Mouse (Mus musculus) megakaryocyte-erythroid progenitor cell, adult 5-6 weeks (primary cell): ENCODE measurements around the gene 6030468B19Rik. TPM values are rescaled to one million over a fixed set of nuclear protein-coding genes. Genes with fewer than 3 reads are reported as not detected.
"Not testable (repeated sequence)": the region's sequence is repeated elsewhere in the genome, so short reads cannot be mapped to it uniquely, and the experiment has no call there.

Experiments
- ATAC-seq: replicated peaks from 2 replicates; pipeline ENCODE4 v1.8.0; 2016; ENCODE audit warnings: mild to moderate bottlenecking, inconsistent platforms; ENCODE audit not compliant: severe bottlenecking, poor library complexity, low FRiP score, low TSS enrichment
- total RNA-seq, 2 experiments: library from RNA; stranded (forward) in 1 of 2; stranded (reverse) in 1 of 2; fragments of 200-1000, 215-1000 nt in 1 of 2; fragments of >200 nt in 1 of 2; fragmentation: Nextera tagmentation in 1 of 2; gene quantifications; 2 replicates each; pipeline ENCODE4 v1.2.3; 2014 to 2017

Gene 6030468B19Rik
- total RNA-seq, 2 experiments from 2014 or later: 4.2 to 5.8 TPM

DNA sequence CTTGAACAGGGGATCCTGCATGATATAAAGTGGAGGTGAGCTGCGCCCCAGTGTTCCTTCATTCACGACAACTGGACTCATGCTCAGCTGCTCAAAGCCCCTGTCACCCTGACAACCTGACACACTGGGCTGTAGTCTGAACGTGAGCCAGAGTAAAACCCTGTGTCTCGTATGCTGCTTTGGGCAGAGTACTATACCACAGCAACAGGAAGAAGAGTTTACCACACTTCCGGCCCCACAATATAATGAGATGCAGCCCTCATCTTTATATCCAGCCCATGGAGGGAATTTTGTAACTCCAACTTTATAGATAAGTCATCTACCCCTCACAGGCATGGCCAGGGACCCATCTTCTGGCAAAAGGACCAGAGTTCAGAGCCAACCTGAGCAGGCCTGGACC, 20.3 kb upstream of the 6030468B19Rik start:
- ATAC-seq: no peak

DNA sequence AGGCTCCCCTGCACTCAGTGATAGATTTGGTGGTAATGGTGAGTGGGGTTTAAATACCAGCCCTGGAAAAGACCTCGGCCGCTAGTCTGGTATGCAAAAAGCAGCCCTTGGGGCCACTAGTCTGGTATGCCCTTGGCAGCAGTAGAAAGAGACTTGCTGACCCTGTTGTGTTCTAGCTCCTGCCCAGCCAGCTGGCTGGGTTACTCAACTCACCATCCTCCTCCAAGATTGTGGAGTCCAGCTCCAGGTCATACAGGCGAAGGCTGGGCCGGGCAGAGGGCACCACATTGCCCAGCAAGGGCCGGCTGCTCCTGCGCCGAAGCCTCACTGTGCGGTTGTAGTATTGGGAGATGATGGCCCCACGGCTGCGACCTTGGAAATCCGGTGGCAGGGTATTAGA, 19.4 kb upstream of the 6030468B19Rik start:
- no peak for ATAC-seq

DNA sequence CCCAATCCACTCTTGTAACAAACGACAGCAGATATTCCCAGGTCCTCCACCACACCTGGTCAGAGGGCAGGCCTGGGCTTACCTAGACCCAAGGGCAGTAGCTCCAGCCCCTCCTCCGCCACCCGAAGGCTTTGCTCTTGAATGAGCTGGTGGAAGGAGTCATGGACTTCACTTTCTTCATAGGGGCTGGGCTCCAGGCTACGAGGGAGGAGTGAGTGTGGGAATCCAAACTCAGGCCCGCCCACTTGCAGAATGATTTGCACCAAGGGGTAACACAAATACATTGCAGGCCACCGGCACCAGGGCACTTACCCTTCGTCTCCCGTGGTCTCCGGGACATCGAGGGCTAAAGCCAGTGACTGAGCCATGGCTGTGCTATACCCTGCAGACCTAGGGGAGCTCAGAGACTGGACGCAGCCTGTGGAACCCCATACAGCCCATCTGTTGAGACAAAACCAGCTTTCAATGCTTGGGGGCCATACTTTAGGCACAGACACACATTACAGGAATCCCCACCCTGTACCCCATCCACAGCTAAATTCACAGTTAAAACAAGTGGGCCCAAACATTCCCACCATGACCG, 18.5 kb upstream of the 6030468B19Rik start:
- no peak for ATAC-seq

DNA sequence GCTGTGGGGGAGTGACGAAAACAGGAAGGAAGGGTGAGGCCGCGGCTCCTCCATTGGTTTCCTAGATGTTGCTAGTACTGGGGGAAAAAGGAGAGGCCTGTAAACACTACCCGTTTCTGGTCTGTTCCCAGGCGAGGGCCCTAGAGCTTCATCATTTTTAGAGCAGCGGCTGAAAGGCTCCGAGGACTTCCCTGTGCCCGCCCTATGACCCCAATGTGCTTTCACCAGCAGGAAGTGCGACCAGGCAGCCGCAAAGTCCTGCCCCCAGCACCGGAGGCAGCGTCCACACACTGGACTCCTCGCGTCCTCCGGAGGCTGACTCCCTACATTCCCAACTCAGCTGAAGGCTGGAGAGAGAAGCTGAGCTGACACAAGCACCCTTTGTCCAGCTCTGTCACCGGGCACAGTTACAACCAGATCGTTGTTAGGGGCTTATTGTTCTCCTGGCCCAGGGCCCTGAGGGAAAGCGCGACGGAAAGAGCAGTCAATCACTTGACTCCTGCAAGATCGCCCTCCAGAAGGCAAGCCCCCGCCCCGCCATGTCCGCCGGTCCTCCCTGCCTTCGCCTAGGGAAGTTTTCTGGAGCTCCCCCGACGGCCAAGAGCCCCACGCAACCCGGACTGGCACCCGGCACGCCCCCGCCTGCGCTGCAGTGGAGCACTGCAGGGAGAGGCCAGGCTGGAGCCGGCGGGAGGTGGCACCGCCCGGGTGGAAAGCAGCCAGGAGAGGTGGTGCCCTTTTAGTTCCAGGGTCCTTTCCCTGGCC, 17.8 kb upstream of the 6030468B19Rik start:
- peak; percentile 38 for ATAC-seq

DNA sequence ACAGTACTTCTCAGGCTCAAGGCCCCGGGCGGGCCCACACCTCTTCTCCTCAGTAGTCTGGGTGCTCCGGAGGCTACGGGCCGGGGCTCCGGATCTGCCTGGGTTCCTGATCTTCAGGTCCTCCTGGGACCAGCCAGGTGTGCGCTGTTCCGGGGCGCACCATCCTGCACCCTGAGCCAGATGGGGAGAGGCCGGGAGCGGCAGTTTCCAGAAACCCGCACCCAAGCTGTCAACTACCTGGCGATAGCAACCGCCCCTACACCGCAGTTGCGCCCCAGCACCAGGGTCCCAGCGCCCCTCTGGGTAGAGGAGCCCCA, 17.3 kb upstream of the 6030468B19Rik start:
- ATAC-seq: peak; percentile 5

DNA sequence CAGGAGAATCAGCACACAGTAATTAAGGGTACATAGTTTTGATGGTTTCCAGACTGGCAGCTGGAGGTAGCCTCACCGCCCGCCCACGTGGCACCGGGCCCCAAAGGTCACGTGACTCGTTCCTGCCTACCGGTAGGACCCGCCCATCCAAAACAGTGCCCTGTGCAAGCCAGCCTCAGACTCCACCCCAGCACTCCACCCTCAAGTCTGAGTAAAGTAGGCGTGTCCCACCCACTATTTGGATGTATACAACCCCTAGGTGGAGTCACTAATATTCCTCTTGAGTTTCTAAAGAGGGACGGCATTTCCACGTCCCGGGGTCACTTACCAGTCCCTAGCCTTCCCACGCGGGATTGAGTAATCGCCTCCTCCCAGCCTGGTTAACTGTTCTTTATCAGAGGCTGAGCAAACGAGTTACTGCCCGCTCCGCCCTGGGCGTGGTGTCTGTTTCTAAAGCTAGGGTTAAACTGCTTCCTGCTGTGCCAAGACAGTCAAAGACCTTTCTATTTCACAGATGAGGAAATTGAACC, 16.8 kb upstream of the 6030468B19Rik start:
- peak; percentile 73 for ATAC-seq

DNA sequence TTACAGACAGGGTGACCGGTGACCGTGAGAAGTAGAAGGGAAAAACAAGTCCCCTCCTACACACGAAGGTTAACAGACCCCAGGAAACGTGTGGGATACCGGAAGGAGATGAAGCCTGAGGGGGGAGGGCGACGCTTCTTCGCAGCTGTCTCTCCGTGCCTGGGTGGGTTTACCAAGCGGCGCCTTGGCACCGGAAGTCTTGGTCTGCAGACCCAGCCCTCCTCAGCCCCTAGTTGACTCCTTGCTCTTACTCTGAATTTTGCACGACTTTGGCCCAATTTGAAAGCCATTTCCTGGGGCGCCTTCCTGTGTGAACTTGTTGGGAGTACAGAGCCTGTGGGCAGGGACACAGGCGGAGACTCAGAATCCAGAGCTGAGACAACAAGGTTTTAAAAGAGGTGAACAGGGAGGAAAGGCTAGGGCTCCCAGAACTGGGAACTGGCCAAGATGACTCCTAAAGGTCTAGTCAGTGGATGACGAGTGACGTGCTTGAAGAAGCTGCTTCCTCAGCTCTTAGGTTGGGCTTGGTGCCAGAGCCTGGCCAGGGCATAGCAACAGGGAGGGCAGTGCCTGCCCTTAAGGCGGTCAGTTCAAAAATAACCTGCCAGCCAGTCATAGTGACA, 16.1 kb upstream of the 6030468B19Rik start:
- ATAC-seq: peak; percentile 0; the same call in 1 of the 2 replicates

DNA sequence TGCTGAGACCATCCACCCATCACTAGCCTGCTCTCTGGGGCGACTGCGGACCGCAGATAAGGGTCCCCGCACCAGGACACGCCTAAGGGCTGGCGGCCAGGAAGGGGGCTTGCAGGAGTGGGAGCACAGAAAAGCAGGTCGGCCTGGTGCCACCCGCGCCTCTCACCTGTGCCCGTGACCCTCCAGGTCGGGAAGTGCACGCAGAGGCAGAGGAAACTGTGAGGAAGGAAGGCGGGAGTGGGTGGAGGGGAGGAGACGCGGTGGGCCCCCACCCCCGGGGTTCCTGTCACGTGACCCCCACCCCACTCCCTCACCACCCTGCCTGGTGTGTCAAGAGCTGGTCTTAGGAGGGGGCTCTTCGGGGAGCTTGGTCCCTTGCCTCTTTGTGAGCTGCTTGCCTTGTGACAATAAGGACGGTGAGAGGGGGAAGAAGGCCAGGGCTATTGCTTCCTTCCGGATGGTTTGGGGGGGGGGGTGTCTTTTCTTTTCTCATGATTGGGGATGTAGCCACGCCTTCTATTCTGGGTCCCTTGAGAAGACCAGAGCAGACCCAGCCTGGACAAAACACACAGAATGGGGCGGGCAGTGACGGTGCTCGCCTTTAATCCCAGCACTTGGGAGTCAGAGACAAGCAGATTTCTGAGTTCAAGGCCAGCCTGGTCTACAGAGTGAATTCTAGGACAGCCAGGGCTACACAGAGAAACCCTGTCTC, 15.3 kb upstream of the 6030468B19Rik start, which contains the start of the genes Tmc8 and Tmc6:
Tmc8 (plus strand) TSS at position 84 of the 712 bp plus-strand sequence.
Tmc6 (minus strand) TSS at position 206 of the 712 bp plus-strand sequence.
- peak; percentile 11 for ATAC-seq

DNA sequence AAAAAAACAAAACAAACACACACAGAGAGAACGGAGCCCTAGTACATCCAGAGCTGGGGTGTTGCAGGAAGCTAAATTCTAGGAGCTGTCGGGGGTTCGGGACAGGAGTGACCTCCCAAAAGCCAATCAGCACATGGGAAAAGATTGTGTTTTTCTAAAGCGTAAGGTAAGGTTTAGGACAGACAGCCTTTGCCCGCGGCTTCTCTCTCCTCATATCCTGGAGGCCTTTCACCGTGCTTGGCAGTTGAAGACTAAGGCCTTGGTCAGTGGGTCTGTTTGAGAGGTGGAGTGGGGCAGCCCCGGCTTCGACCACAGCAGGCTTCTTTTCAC, 14.8 kb upstream of the 6030468B19Rik start:
- ATAC-seq: no peak

DNA sequence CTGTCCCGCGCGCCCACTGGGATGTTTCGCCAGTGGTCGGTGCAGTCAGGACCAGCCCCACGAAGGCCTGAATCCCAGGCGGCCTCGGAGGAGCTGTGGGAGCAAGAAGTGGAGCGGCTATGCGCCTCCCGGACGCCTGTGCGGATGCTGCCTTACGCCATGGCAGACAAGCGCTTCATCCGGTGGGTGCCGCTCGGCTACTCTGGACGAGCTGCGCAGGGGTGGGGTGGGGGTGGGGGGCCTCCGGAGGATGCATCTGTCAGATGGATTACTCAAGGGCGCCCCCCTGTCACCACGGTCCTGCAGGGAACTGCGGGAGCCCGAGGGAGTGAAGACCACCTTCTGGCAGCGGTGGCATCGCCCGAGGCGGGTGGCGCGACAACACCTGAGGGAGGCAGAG, 14.4 kb upstream of the 6030468B19Rik start:
- ATAC-seq: no peak

DNA sequence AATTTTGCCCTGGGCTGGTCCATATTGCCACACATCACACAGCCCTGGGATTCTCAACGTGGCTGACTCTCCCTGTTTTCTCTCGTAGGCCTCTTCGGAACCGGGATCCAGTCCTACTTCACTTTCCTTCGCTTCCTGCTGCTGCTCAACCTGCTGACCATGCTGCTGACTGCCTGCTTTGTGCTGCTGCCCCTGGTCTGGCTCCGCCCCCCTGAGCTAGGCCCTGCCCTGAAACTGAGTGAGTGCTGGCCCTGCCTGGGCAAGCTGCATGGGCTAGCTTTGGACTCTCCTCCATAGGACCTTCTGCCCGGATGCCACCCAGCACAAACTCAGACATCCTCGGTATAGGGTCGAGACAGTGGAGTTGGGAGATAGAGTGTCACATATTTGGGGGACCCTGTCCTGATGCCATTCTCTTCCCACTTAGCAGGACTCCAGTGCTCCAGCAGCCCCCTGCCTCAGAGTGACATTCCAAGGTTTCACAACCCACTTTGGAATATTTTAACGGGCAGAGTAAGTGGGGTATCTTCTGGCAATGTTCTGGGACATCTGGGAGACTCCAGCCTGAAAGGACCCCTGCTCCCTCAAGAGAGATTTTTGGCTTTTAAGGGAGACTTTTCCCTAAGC, 13.7 kb upstream of the 6030468B19Rik start:
- no peak for ATAC-seq

DNA sequence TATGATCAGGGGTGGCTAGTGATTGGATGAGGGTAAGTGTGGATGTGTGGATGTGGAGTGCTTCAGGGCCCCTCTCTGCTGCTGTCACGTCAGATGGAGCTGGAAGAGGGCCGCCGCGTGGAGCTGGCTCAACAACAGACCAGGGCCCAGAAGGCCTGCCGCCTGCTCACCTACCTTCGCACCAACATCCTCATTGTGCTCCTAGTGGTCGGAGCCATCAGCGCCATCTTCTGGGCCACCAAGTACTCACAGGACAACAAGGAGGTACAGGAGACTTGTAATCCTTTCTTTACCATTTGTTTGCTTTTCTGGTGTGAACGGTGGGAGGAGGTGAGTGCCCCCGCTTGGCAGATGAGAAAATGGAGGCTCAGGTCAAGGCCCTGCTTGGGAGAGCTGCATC, 11.2 kb upstream of the 6030468B19Rik start:
- ATAC-seq: peak; percentile 53

DNA sequence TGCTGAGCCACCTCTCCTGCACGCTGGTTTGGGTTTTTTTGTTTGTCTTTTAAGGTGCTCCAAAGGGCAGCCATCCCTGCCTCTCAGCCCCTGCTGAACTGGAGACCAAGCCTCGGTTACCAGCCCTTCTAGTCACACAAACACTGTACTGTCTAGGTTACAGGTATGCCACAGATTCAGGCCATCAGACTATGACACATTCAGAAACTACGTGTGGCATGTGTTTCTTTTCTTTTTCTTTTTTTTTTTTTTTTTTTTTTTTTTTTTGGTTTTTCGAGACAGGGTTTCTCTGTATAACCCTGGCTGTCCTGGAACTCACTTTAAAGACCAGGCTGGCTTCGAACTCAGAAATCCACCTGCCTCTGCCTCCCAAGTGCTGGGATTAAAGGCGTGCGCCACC, 9.0 kb upstream of the 6030468B19Rik start:
- ATAC-seq: not testable (repeated sequence)

DNA sequence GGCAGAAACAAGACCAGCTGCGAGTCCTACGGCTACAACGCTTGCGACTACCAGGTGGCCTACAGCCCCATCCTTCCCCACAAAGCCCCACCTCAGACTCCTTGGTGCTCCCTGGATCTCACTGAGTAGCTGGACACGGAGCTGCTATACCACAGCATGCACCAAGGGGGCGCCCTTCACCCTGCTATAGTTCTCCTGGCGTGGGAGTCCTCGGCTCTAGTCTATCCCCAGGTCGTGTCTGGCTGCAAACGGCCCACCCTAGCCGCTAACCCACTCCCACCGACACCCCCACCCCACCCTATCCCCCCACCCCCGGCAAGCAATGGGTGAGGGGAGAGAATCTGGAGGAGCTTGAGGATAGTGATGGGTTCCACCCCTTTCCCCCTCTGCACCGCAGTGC, 7.2 kb upstream of the 6030468B19Rik start:
- peak; percentile 36 for ATAC-seq

DNA sequence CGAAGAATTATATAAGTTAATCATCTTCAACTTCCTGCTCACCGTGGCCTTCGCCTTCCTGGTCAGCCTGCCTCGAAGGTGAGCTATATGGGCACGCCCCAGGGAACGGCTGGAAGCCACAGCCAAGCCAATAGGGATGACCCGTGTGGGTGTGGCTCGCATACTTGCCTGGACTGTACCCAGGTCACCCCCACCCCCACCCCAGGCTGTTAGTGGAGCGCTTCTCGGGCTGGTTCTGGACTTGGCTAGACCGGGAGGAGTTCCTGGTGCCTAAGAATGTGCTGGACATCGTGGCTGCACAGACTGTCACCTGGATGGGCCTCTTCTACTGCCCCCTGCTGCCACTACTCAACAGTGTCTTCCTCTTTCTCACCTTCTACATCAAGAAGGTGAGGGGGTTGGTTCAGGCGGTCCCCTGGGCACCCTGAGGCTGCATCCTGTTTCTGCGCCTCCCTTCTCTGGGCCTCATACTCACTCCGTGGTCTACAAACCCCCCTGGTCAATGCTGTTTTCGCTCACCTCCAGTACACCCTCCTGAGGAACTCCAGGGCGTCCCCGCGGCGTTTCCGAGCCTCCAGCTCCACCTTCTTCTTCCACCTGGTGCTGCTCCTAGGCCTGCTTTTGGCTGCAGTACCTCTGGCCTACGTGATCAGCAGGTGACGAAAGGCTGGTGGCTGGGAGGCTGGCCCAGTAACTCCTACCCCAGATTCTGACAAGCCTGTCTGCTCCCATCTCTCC, 6.6 kb upstream of the 6030468B19Rik start:
- ATAC-seq: 0 out of 2 replicates have a peak, but pooled peaks have one; percentile 9

DNA sequence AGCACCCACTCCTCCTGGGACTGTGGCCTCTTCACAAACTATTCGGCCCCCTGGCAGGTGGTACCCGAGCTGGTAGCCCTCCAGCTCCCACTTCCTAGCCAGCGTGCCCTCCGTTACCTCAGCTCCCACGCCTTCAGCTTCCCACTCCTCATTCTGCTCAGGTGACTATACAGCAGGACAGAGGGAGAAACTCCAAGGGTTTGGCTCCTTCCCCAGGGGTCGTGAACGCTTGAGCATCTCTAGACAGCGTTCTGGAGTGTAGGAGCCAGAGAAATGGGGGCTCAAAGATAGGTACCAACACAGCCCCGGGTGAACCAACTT, 6.1 kb upstream of the 6030468B19Rik start:
- ATAC-seq: no peak

DNA sequence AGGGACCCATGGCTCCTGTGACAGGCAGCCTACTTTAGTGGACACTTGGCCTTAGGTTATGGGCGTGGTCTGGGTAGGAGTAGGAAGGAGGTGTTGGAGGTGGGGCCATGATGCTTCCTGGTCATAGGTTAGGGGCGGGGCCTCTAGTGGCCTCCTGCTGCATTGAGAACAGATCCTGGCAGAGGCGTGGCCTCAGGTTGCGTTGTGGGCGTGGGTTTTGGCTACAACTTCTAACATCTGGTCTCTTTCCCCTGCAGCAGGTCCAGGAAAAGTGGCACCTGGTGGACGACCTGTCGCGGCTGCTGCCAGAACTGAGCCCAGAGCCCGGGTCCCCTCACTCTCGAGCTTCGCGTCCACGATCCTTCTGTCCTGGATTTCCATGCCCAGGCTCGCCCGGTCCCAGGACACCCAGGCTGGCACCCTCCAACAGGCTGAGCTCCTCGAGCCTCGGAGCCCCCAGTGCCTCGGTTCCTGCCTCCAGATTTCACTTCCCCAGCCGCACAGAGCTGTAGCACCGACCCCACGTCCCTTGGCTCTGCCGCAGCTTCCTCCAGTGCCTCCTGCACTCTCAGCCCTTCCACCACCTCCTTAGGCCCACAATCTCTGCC, 5.1 kb upstream of the 6030468B19Rik start:
- ATAC-seq: peak; percentile 72

DNA sequence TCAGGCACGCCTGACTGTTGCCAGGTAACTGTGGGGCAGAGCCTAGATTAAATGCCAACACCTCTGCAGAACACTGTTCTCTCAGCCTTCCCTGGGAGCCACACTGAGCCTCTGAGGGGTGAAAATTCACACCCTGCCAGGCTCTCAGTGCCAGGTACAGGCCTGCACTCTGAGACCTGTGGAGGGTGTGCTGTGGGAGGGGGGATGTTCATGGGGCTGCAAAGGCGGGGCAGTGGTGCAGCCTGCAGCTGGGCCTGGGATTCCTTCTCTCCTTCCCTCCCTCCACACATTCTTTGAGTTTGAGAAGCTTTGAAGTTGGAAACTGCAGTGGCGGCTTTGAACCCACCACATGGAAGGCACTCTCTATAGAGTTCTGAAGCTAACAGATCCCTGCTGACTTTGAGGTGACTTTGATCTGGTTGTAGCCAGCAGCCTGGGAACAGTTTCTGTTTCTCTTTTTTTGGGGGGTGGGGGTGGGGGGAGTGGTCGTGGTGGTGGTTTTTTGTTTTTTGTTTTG, 3.4 kb upstream of the 6030468B19Rik start:
- no peak for ATAC-seq
